Mouse (Mus musculus) c-Kit-positive CD71-negative TER-119-negative erythroid progenitor cells, embryonic 14.5 days (primary cell): ENCODE data around the gene Jaml.
A peak's percentile ranks its signal among the peaks of the same experiment; 100 is the strongest.

Experiments used
- DNase-seq: peaks from one replicate; pipeline ENCODE4 v3.0.0-alpha.2; 2013; ENCODE audit warnings: low read depth

Jaml gene

GRCm38 (mm10) chr9:45121769-45122168 is 42.8 kb downstream of the Jaml start:
- DNase-seq: peak; percentile 62

- no peak for DNase-seq
Observed at GRCm38 (mm10) chr9:45122209-45122761, 43.3 kb downstream of the Jaml start.

GRCm38 (mm10) chr9:45125211-45125610 is 46.2 kb downstream of the Jaml start:
- DNase-seq: no peak

GRCm38 (mm10) chr9:45126941-45127340 is 48.0 kb downstream of the Jaml start:
- DNase-seq: no peak

GRCm38 (mm10) chr9:45130119-45130518 is 51.1 kb downstream of the Jaml start:
- no peak for DNase-seq

GRCm38 (mm10) chr9:45133484-45134310 is 54.7 kb downstream of the Jaml start:
- DNase-seq: no peak

GRCm38 (mm10) chr9:45136442-45137169 is 57.6 kb downstream of the Jaml start:
- DNase-seq: no peak

- DNase-seq: no peak
Observed at GRCm38 (mm10) chr9:45138191-45139032, 59.4 kb downstream of the Jaml start, which contains the start of gene Scn4b. Scn4b (plus strand) TSS chr9:45138395.

GRCm38 (mm10) chr9:45139082-45139481 is 60.1 kb downstream of the Jaml start:
- DNase-seq: no peak

GRCm38 (mm10) chr9:45140945-45141344 is 62.0 kb downstream of the Jaml start:
- DNase-seq: no peak

GRCm38 (mm10) chr9:45142686-45143085 is 63.7 kb downstream of the Jaml start:
- DNase-seq: no peak

GRCm38 (mm10) chr9:45145533-45146266 is 66.7 kb downstream of the Jaml start:
- no peak for DNase-seq

GRCm38 (mm10) chr9:45146267-45146597 is 67.2 kb downstream of the Jaml start:
- DNase-seq: no peak

GRCm38 (mm10) chr9:45150933-45151332 is 72.0 kb downstream of the Jaml start:
- no peak for DNase-seq

- no peak for DNase-seq
Observed at GRCm38 (mm10) chr9:45153361-45153760, 74.4 kb downstream of the Jaml start.
